In genomic region chr17:49359212-49359611, GRCm38 (mm10) we compare ENCODE assay signal across 11 mouse cellular contexts.
DNase-seq lines count a peak whose midpoint lies in the region; ATAC-seq and TF ChIP-seq lines count a peak whose summit lies in the region.
"Had no signal": no experiment of that assay in that cellular context is flagged by ENCODE, and none has a peak within 500 bp of the region (broad histone marks: within the 10 kb centered on the region; RNA-seq: fewer than 3 reads in every experiment).

No protein-coding gene starts in this region.

- DNase-seq in testis, postnatal 10 days (ENCODE audit: low spot score) = no peak
- DNase-seq in WW6 (ENCODE audit: low read depth, low spot score) = peak; percentile 20
- DNase-seq in adrenal gland, postnatal 10 days = no peak
- DNase-seq: heart, postnatal 14 days; kidney, postnatal 14 days had no signal

- TF ChIP-seq CTCF in intestine, postnatal 0 days (IDR thresholded peaks at IDR 0.05; ENCODE audit: low read depth) = peak; percentile 53
- TF ChIP-seq CTCF in testis, adult 2 months (IDR thresholded peaks at IDR 0.05; ENCODE audit: control insufficient read depth, insufficient read depth, insufficient replicate concordance, low read depth, low read length) = peak; percentile 17; the same call in 1 of the 2 replicates

- no peak overlapping the region for H3K9ac ChIP-seq in intestine, postnatal 0 days (ENCODE audit: low read depth, low read length)
- H3K9ac ChIP-seq in intestine, embryonic 16.5 days (ENCODE audit: low read depth, low read length) = no peak overlapping the region
- H3K9ac ChIP-seq: lung, embryonic 15.5 days had no signal

- no peak overlapping the region for H3K27ac ChIP-seq in intestine, postnatal 0 days (ENCODE audit: low read depth, low read length)
- H3K27ac ChIP-seq in intestine, embryonic 16.5 days (ENCODE audit: low read length) = no peak overlapping the region
- no peak overlapping the region for H3K27ac ChIP-seq in testis, adult 2 months (ENCODE audit: control insufficient read depth, insufficient read depth, low read depth, low read length)
- H3K27ac ChIP-seq: lung, embryonic 15.5 days had no signal

- no peaks in the 10 kb centered on the region for H3K4me1 ChIP-seq in intestine, postnatal 0 days (replicated peaks; ENCODE audit: control insufficient read depth, insufficient read depth, low read length)
- no peaks in the 10 kb centered on the region for H3K4me1 ChIP-seq in intestine, embryonic 16.5 days (ENCODE audit: control insufficient read depth, insufficient read depth, low read length)
- no peaks in the 10 kb centered on the region for H3K4me1 ChIP-seq in testis, adult 2 months (ENCODE audit: control insufficient read depth, insufficient read depth, low read length)
- H3K4me1 ChIP-seq: lung, embryonic 15.5 days had no signal

- H3K4me2 ChIP-seq in intestine, postnatal 0 days (replicated peaks; ENCODE audit: low read depth) = no peak overlapping the region
- H3K4me2 ChIP-seq in intestine, embryonic 16.5 days (ENCODE audit: low read depth, low read length) = no peak overlapping the region
- H3K4me2 ChIP-seq: lung, embryonic 15.5 days had no signal

- no peak overlapping the region for H3K4me3 ChIP-seq in intestine, postnatal 0 days (ENCODE audit: low read depth, low read length)
- no peak overlapping the region for H3K4me3 ChIP-seq in intestine, embryonic 16.5 days (ENCODE audit: low read length)
- H3K4me3 ChIP-seq in testis, adult 2 months (ENCODE audit: control insufficient read depth, low read depth, low read length) = no peak overlapping the region
- H3K4me3 ChIP-seq: lung, embryonic 15.5 days had no signal

- peaks cover 2% of the 10 kb centered on the region; the same call in 1 of the 2 replicates for H3K9me3 ChIP-seq in intestine, postnatal 0 days (ENCODE audit: control insufficient read depth)
- H3K9me3 ChIP-seq in intestine, embryonic 16.5 days (ENCODE audit: control insufficient read depth, low read length) = peaks cover 2% of the 10 kb centered on the region; the same call in 1 of the 2 replicates
- H3K9me3 ChIP-seq: lung, embryonic 15.5 days had no signal

- H3K36me3 ChIP-seq in intestine, postnatal 0 days (ENCODE audit: control insufficient read depth, insufficient read depth) = no peaks in the 10 kb centered on the region
- H3K36me3 ChIP-seq in intestine, embryonic 16.5 days (ENCODE audit: control insufficient read depth, insufficient read depth, low read length) = no peaks in the 10 kb centered on the region
- H3K36me3 ChIP-seq in testis, adult 2 months (ENCODE audit: control insufficient read depth, insufficient read depth, low read length) = no peaks in the 10 kb centered on the region
- H3K36me3 ChIP-seq: lung, embryonic 15.5 days had no signal

- no peaks in the 10 kb centered on the region for H3K27me3 ChIP-seq in intestine, postnatal 0 days (replicated peaks; ENCODE audit: control insufficient read depth, insufficient read depth, low read length)
- H3K27me3 ChIP-seq in intestine, embryonic 16.5 days (replicated peaks; ENCODE audit: control insufficient read depth, insufficient read depth, low read length) = no peaks in the 10 kb centered on the region
- H3K27me3 ChIP-seq in testis, adult 2 months (ENCODE audit: control insufficient read depth, insufficient read depth, low read length) = no peaks in the 10 kb centered on the region
- H3K27me3 ChIP-seq: lung, embryonic 15.5 days had no signal

- no peak for TF ChIP-seq POLR2A in testis, adult 2 months (IDR thresholded peaks at IDR 0.05; ENCODE audit: control insufficient read depth, low read depth, low read length)

- no peak for ATAC-seq in intestine, postnatal 0 days
- ATAC-seq in intestine, embryonic 16.5 days = no peak
- no peak for ATAC-seq in megakaryocyte, adult 5-6 weeks (ENCODE audit: poor library complexity, severe bottlenecking)
- ATAC-seq: midbrain, embryonic 16.5 days had no signal
